Mouse (Mus musculus): ENCODE measurements around the gene Trp53bp2. TPM values are rescaled to one million over a fixed set of nuclear protein-coding genes. Genes with fewer than 3 reads are reported as not detected.

The Trp53bp2 gene
- total and polyA plus RNA-seq, 2 experiments from 2014 or later = 9.9 to 21.1 TPM

GRCm38 (mm10) chr1:182380683-182381082, 28.3 kb upstream of the Trp53bp2 start:
- no peak for TF ChIP-seq CTCF (IDR thresholded peaks at IDR 0.05)
- Histone ChIP-seq H3K9me3 (ENCODE audit: low read length) (no peaks in the 10 kb centered on the region), H3K36me3 (ENCODE audit: insufficient read depth, low read length) (no peaks in the 10 kb centered on the region), H3K9ac (replicated peaks; ENCODE audit: low read length, poor library complexity, severe bottlenecking) (no peak overlapping the region), H3K27ac (ENCODE audit: low read depth, low read length) (no peak overlapping the region), H3K4me3 (ENCODE audit: low read depth, low read length) (no peak overlapping the region), H3K27me3 (ENCODE audit: insufficient read depth, low read length) (no peaks in the 10 kb centered on the region), H3K4me2 (ENCODE audit: low read depth, low read length, poor library complexity, severe bottlenecking) (no peak overlapping the region), H3K4me1 (ENCODE audit: insufficient read depth, low read length) (no peaks in the 10 kb centered on the region)
- ATAC-seq (ENCODE audit: low FRiP score) (no peak), DNase-seq (ENCODE audit: low spot score) (no peak)
- 87% methylated on average over 7 of the region's 7 CpGs for WGBS

- Histone ChIP-seq H3K9ac (replicated peaks; ENCODE audit: low read length, poor library complexity, severe bottlenecking) (no peak overlapping the region), H3K27ac (ENCODE audit: low read depth, low read length) (no peak overlapping the region), H3K36me3 (ENCODE audit: insufficient read depth, low read length) (no peaks in the 10 kb centered on the region), H3K9me3 (ENCODE audit: low read length) (no peaks in the 10 kb centered on the region), H3K4me1 (ENCODE audit: insufficient read depth, low read length) (no peaks in the 10 kb centered on the region), H3K4me3 (ENCODE audit: low read depth, low read length) (no peak overlapping the region), H3K27me3 (ENCODE audit: insufficient read depth, low read length) (no peaks in the 10 kb centered on the region), H3K4me2 (ENCODE audit: low read depth, low read length, poor library complexity, severe bottlenecking) (no peak overlapping the region)
- ATAC-seq (ENCODE audit: low FRiP score) = no peak
- DNase-seq (ENCODE audit: low spot score) = no peak
- no peak for TF ChIP-seq CTCF (IDR thresholded peaks at IDR 0.05)
- WGBS = 81% methylated on average over 3 of the region's 3 CpGs
Measured at GRCm38 (mm10) chr1:182381327-182381726, 27.6 kb upstream of the Trp53bp2 start.

GRCm38 (mm10) chr1:182383096-182383495, 25.9 kb upstream of the Trp53bp2 start:
- WGBS = 21% methylated on average over 9 of the region's 9 CpGs
- Histone ChIP-seq H3K4me2 (ENCODE audit: low read depth, low read length, poor library complexity, severe bottlenecking) (no peak overlapping the region), H3K9ac (replicated peaks; ENCODE audit: low read length, poor library complexity, severe bottlenecking) (no peak overlapping the region), H3K9me3 (ENCODE audit: low read length) (no peaks in the 10 kb centered on the region), H3K4me1 (ENCODE audit: insufficient read depth, low read length) (no peaks in the 10 kb centered on the region), H3K36me3 (ENCODE audit: insufficient read depth, low read length) (no peaks in the 10 kb centered on the region), H3K4me3 (ENCODE audit: low read depth, low read length) (no peak overlapping the region), H3K27me3 (ENCODE audit: insufficient read depth, low read length) (no peaks in the 10 kb centered on the region), H3K27ac (ENCODE audit: low read depth, low read length) (no peak overlapping the region)
- TF ChIP-seq CTCF (IDR thresholded peaks at IDR 0.05) = no peak
- DNase-seq (ENCODE audit: low spot score) = no peak
- no peak for ATAC-seq (ENCODE audit: low FRiP score)

GRCm38 (mm10) chr1:182386449-182386848, 22.5 kb upstream of the Trp53bp2 start:
- Histone ChIP-seq H3K27me3 (ENCODE audit: insufficient read depth, low read length) (no peaks in the 10 kb centered on the region), H3K9ac (replicated peaks; ENCODE audit: low read length, poor library complexity, severe bottlenecking) (no peak overlapping the region), H3K4me2 (ENCODE audit: low read depth, low read length, poor library complexity, severe bottlenecking) (no peak overlapping the region), H3K4me1 (ENCODE audit: insufficient read depth, low read length) (no peaks in the 10 kb centered on the region), H3K9me3 (ENCODE audit: low read length) (no peaks in the 10 kb centered on the region), H3K4me3 (ENCODE audit: low read depth, low read length) (no peak overlapping the region), H3K27ac (ENCODE audit: low read depth, low read length) (no peak overlapping the region), H3K36me3 (ENCODE audit: insufficient read depth, low read length) (no peaks in the 10 kb centered on the region)
- 91% methylated on average over 8 of the region's 8 CpGs for WGBS
- TF ChIP-seq CTCF (IDR thresholded peaks at IDR 0.05) = no peak
- ATAC-seq (ENCODE audit: low FRiP score) = no peak
- DNase-seq (ENCODE audit: low spot score) = no peak

GRCm38 (mm10) chr1:182388729-182389128, 20.2 kb upstream of the Trp53bp2 start:
- Histone ChIP-seq H3K27me3 (ENCODE audit: insufficient read depth, low read length) (no peaks in the 10 kb centered on the region), H3K36me3 (ENCODE audit: insufficient read depth, low read length) (no peaks in the 10 kb centered on the region), H3K4me1 (ENCODE audit: insufficient read depth, low read length) (no peaks in the 10 kb centered on the region), H3K4me3 (ENCODE audit: low read depth, low read length) (no peak overlapping the region), H3K27ac (ENCODE audit: low read depth, low read length) (no peak overlapping the region), H3K9ac (replicated peaks; ENCODE audit: low read length, poor library complexity, severe bottlenecking) (no peak overlapping the region), H3K9me3 (ENCODE audit: low read length) (no peaks in the 10 kb centered on the region), H3K4me2 (ENCODE audit: low read depth, low read length, poor library complexity, severe bottlenecking) (no peak overlapping the region)
- no peak for TF ChIP-seq CTCF (IDR thresholded peaks at IDR 0.05)
- no peak for ATAC-seq (ENCODE audit: low FRiP score)
- 48% methylated on average over 4 of the region's 4 CpGs for whole genome bisulfite sequencing
- DNase-seq (ENCODE audit: low spot score) = no peak

- WGBS = 67% methylated on average over 8 of the region's 8 CpGs
- ATAC-seq (ENCODE audit: low FRiP score) = no peak
Measured at GRCm38 (mm10) chr1:182398171-182398570, 10.8 kb upstream of the Trp53bp2 start.

More at GRCm38 (mm10) chr1:182398171-182398570, 10.8 kb upstream of the Trp53bp2 start:
- DNase-seq (ENCODE audit: low spot score) = peak; percentile 62
- H3K4me2 ChIP-seq (ENCODE audit: low read depth, low read length, poor library complexity, severe bottlenecking) = no peak overlapping the region
- H3K4me3 ChIP-seq (ENCODE audit: low read depth, low read length) = no peak overlapping the region
- no peaks in the 10 kb centered on the region for H3K36me3 ChIP-seq (ENCODE audit: insufficient read depth, low read length)
- no peaks in the 10 kb centered on the region for H3K9me3 ChIP-seq (ENCODE audit: low read length)
- no peak overlapping the region for H3K9ac ChIP-seq (replicated peaks; ENCODE audit: low read length, poor library complexity, severe bottlenecking)
- no peaks in the 10 kb centered on the region for H3K27me3 ChIP-seq (ENCODE audit: insufficient read depth, low read length)
- no peak for TF ChIP-seq CTCF (IDR thresholded peaks at IDR 0.05)
- no peaks in the 10 kb centered on the region for H3K4me1 ChIP-seq (ENCODE audit: insufficient read depth, low read length)
- no peak overlapping the region for H3K27ac ChIP-seq (ENCODE audit: low read depth, low read length)

Data from midbrain, postnatal 0 days (tissue).